Mouse (Mus musculus): Measurements from ENCODE around the gene Galnt2.

Gene Galnt2

GRCm38 (mm10) chr8:124234496-124234895 is 3.3 kb downstream of the Galnt2 start:
- DNase-seq (ENCODE audit: extremely low read depth, low read depth), result no peak

- DNase-seq (ENCODE audit: extremely low read depth, low read depth), result no peak
These were observed 4.3 kb downstream of the Galnt2 start for GRCm38 (mm10) chr8:124235536-124235935.

- no peak for DNase-seq (ENCODE audit: extremely low read depth, low read depth)
These were observed 8.2 kb downstream of the Galnt2 start for GRCm38 (mm10) chr8:124239350-124239749.

- DNase-seq (ENCODE audit: extremely low read depth, low read depth), result no peak
These were observed 9.7 kb downstream of the Galnt2 start for GRCm38 (mm10) chr8:124240932-124241331.

GRCm38 (mm10) chr8:124242208-124242607 is 11.0 kb downstream of the Galnt2 start:
- DNase-seq (ENCODE audit: extremely low read depth, low read depth), result no peak

- DNase-seq (ENCODE audit: extremely low read depth, low read depth), result no peak
These were observed 11.7 kb downstream of the Galnt2 start for GRCm38 (mm10) chr8:124242913-124243312.

GRCm38 (mm10) chr8:124247581-124247980 is 16.4 kb downstream of the Galnt2 start:
- DNase-seq (ENCODE audit: extremely low read depth, low read depth), result no peak

GRCm38 (mm10) chr8:124248688-124249087 is 17.5 kb downstream of the Galnt2 start:
- DNase-seq (ENCODE audit: extremely low read depth, low read depth), result no peak

GRCm38 (mm10) chr8:124250255-124250654 is 19.1 kb downstream of the Galnt2 start:
- DNase-seq (ENCODE audit: extremely low read depth, low read depth), result peak; percentile 39

- DNase-seq (ENCODE audit: extremely low read depth, low read depth), result no peak
These were observed 19.6 kb downstream of the Galnt2 start for GRCm38 (mm10) chr8:124250785-124251184.

- DNase-seq (ENCODE audit: extremely low read depth, low read depth), result no peak
These were observed 21.4 kb downstream of the Galnt2 start for GRCm38 (mm10) chr8:124252533-124252950.

- DNase-seq (ENCODE audit: extremely low read depth, low read depth), result no peak
These were observed 22.7 kb downstream of the Galnt2 start for GRCm38 (mm10) chr8:124253939-124254338.

GRCm38 (mm10) chr8:124256841-124257240 is 25.6 kb downstream of the Galnt2 start:
- no peak for DNase-seq (ENCODE audit: extremely low read depth, low read depth)

- DNase-seq (ENCODE audit: extremely low read depth, low read depth), result no peak
These were observed 26.2 kb downstream of the Galnt2 start for GRCm38 (mm10) chr8:124257363-124257762.

GRCm38 (mm10) chr8:124259146-124259545 is 28.0 kb downstream of the Galnt2 start:
- DNase-seq (ENCODE audit: extremely low read depth, low read depth), result no peak

- no peak for DNase-seq (ENCODE audit: extremely low read depth, low read depth)
These were observed 28.7 kb downstream of the Galnt2 start for GRCm38 (mm10) chr8:124259925-124260324.

GRCm38 (mm10) chr8:124260371-124260770 is 29.2 kb downstream of the Galnt2 start:
- no peak for DNase-seq (ENCODE audit: extremely low read depth, low read depth)

GRCm38 (mm10) chr8:124263058-124263457 is 31.9 kb downstream of the Galnt2 start:
- DNase-seq (ENCODE audit: extremely low read depth, low read depth), result no peak

GRCm38 (mm10) chr8:124264032-124264431 is 32.8 kb downstream of the Galnt2 start:
- no peak for DNase-seq (ENCODE audit: extremely low read depth, low read depth)

- DNase-seq (ENCODE audit: extremely low read depth, low read depth), result no peak
These were observed 33.5 kb downstream of the Galnt2 start for GRCm38 (mm10) chr8:124264671-124265070.

GRCm38 (mm10) chr8:124265130-124265529 is 33.9 kb downstream of the Galnt2 start:
- DNase-seq (ENCODE audit: extremely low read depth, low read depth), result no peak

GRCm38 (mm10) chr8:124265798-124266197 is 34.6 kb downstream of the Galnt2 start:
- DNase-seq (ENCODE audit: extremely low read depth, low read depth), result no peak

- DNase-seq (ENCODE audit: extremely low read depth, low read depth), result no peak
These were observed 36.0 kb downstream of the Galnt2 start for GRCm38 (mm10) chr8:124267206-124267605.

- no peak for DNase-seq (ENCODE audit: extremely low read depth, low read depth)
These were observed 39.3 kb downstream of the Galnt2 start for GRCm38 (mm10) chr8:124270504-124270903.
